Mouse (Mus musculus) liver, adult 2 months (tissue): ENCODE results near the gene Smchd1. TPM values are rescaled to one million over a fixed set of nuclear protein-coding genes. Genes with fewer than 3 reads are reported as not detected.

Experiments used
- DNase-seq: peaks from one replicate; pipeline ENCODE4 v3.0.0-alpha.2; 2011; ENCODE audit warnings: low read depth, low spot score; ENCODE audit errors: extremely low read depth
- H3K27ac ChIP-seq: fragments of 200-500 bp; replicated peaks from 2 replicates; pipeline ENCODE4 v1.5.1; 2012; ENCODE audit warnings: low read depth, mild to moderate bottlenecking, control low read depth, inconsistent platforms, low read length; ENCODE audit not compliant: insufficient read depth
- H3K27me3 ChIP-seq: fragments of 200-500 bp; 2 replicates; pipeline ENCODE4 v1.6.1; 2012; ENCODE audit warnings: mild to moderate bottlenecking, moderate library complexity, low read length, inconsistent platforms; ENCODE audit not compliant: control insufficient read depth, insufficient read depth
- H3K36me3 ChIP-seq: fragments of 200-500 bp; 2 replicates; pipeline ENCODE4 v1.6.1; 2012; ENCODE audit warnings: low read length, inconsistent platforms; ENCODE audit not compliant: control insufficient read depth, insufficient read depth
- H3K4me1 ChIP-seq: fragments of 200-500 bp; 2 replicates; pipeline ENCODE4 v1.6.1; 2011; ENCODE audit warnings: low read length; ENCODE audit not compliant: control insufficient read depth, insufficient read depth
- H3K4me3 ChIP-seq: fragments of 200-500 bp; 2 replicates; pipeline ENCODE4 v1.5.1; 2011; ENCODE audit warnings: low read depth, mild to moderate bottlenecking, control low read depth, low read length, moderate library complexity; ENCODE audit not compliant: insufficient read depth
- H3K79me2 ChIP-seq: fragments of 200-500 bp; 2 replicates; pipeline ENCODE4 v1.6.1; 2012; ENCODE audit warnings: inconsistent platforms, mild to moderate bottlenecking, low read length, moderate library complexity; ENCODE audit not compliant: control insufficient read depth, insufficient read depth
- H3K9ac ChIP-seq: fragments of 200-500 bp; 2 replicates; pipeline ENCODE4 v1.6.1; 2012; ENCODE audit warnings: low read depth, mild to moderate bottlenecking, control low read depth, inconsistent platforms, low read length
- CTCF ChIP-seq: fragments of 200-500 bp; IDR thresholded peaks from 2 replicates; pipeline ENCODE4 v1.5.1; 2011; ENCODE audit warnings: low read depth, low read length, control low read depth
- POLR2A ChIP-seq: fragments of 200-500 bp; IDR thresholded peaks from 2 replicates; pipeline ENCODE4 v1.6.1; 2011; ENCODE audit warnings: low read length, control low read depth; ENCODE audit not compliant: insufficient read depth; ENCODE audit errors: extremely low read depth
- WGBS: fragments of 180-500 bp; shearing (Covaris S2); methylation state at CpG from one replicate; pipeline ENCODE4 v1.1.7; 2018; 5-methylcytosine and 5-hydroxymethylcytosine counted together
- polyA plus RNA-seq: library from polyadenylated mRNA; depleted of rRNA; stranded (reverse); fragments of >200 nt; gene quantifications from 2 replicates; pipeline ENCODE4 v1.2.3, GENCODE M21; 2012
- total RNA-seq: library from RNA; depleted of rRNA; stranded (reverse); fragments of >200 nt; gene quantifications from 2 replicates; pipeline ENCODE4 v1.2.3, GENCODE M21; 2014

Smchd1 gene
- total and polyA plus RNA-seq, 2 experiments: 2.5 to 17.1 TPM

GRCm38 (mm10) chr17:71490666-71491331 lies 15.7 kb upstream of the Smchd1 start:
- 30% methylated on average over 9 of the region's 9 CpGs for WGBS
- H3K79me2 ChIP-seq: no peaks in the 10 kb centered on the region
- no peak overlapping the region for H3K27ac ChIP-seq
- no peak overlapping the region for H3K9ac ChIP-seq
- DNase-seq: no peak
- no peaks in the 10 kb centered on the region for H3K27me3 ChIP-seq
- H3K4me1 ChIP-seq: peaks cover 2% of the 10 kb centered on the region; the same call in 1 of the 2 replicates
- no peaks in the 10 kb centered on the region for H3K36me3 ChIP-seq
- no peak for TF ChIP-seq POLR2A
- TF ChIP-seq CTCF: no peak
- H3K4me3 ChIP-seq: no peak overlapping the region

- H3K27me3 ChIP-seq: no peaks in the 10 kb centered on the region
- no peak overlapping the region for H3K27ac ChIP-seq
- no peak for DNase-seq
- no peak for TF ChIP-seq CTCF
- TF ChIP-seq POLR2A: no peak
- no peaks in the 10 kb centered on the region for H3K79me2 ChIP-seq
- 90% methylated on average over 9 of the region's 9 CpGs for WGBS
- no peak overlapping the region for H3K9ac ChIP-seq
- no peaks in the 10 kb centered on the region for H3K36me3 ChIP-seq
- H3K4me3 ChIP-seq: no peak overlapping the region
- peaks cover 2% of the 10 kb centered on the region; the same call in 1 of the 2 replicates for H3K4me1 ChIP-seq
Observed at GRCm38 (mm10) chr17:71489703-71490461, 14.7 kb upstream of the Smchd1 start.

GRCm38 (mm10) chr17:71486231-71486851 lies 11.2 kb upstream of the Smchd1 start:
- TF ChIP-seq CTCF (no peak), POLR2A (no peak)
- H3K79me2 ChIP-seq: no peaks in the 10 kb centered on the region
- H3K36me3 ChIP-seq: no peaks in the 10 kb centered on the region
- no peaks in the 10 kb centered on the region for H3K27me3 ChIP-seq
- no peak overlapping the region for H3K4me3 ChIP-seq
- peak overlapping the region; percentile 52 for H3K27ac ChIP-seq
- H3K9ac ChIP-seq: no peak overlapping the region
- H3K4me1 ChIP-seq: peaks cover 5% of the 10 kb centered on the region
- DNase-seq: peak; percentile 33
- 59% methylated on average over 8 of the region's 8 CpGs for WGBS

GRCm38 (mm10) chr17:71485791-71486230 lies 10.7 kb upstream of the Smchd1 start:
- WGBS: 74% methylated on average over 12 of the region's 12 CpGs
- H3K4me1 ChIP-seq: peaks cover 5% of the 10 kb centered on the region
- H3K27me3 ChIP-seq: no peaks in the 10 kb centered on the region
- peak; percentile 25 for DNase-seq
- TF ChIP-seq CTCF (no peak), POLR2A (no peak)
- H3K36me3 ChIP-seq: no peaks in the 10 kb centered on the region
- H3K79me2 ChIP-seq: no peaks in the 10 kb centered on the region
- H3K4me3 ChIP-seq: no peak overlapping the region
- no peak overlapping the region for H3K9ac ChIP-seq
- peak overlapping the region; percentile 52 for H3K27ac ChIP-seq

- 0 out of 2 replicates have a peak overlapping the region, but pooled peaks have one; percentile 23 for H3K27ac ChIP-seq
Observed at GRCm38 (mm10) chr17:71484711-71485110, 9.6 kb upstream of the Smchd1 start.

More at GRCm38 (mm10) chr17:71484711-71485110, 9.6 kb upstream of the Smchd1 start:
- TF ChIP-seq CTCF: no peak
- no peak for TF ChIP-seq POLR2A
- Histone ChIP-seq H3K9ac (no peak overlapping the region), H3K27me3 (no peaks in the 10 kb centered on the region), H3K36me3 (no peaks in the 10 kb centered on the region), H3K4me3 (no peak overlapping the region), H3K79me2 (no peaks in the 10 kb centered on the region), H3K4me1 (peaks cover 5% of the 10 kb centered on the region)
- WGBS: 92% methylated on average over 5 of the region's 5 CpGs
- no peak for DNase-seq
